Mouse (Mus musculus) layer of hippocampus, postnatal 36 days (tissue): ENCODE results near the gene Slc7a15. TPM values are rescaled to one million over a fixed set of nuclear protein-coding genes. Genes with fewer than 3 reads are reported as not detected.

ENCODE experiments used
- DNase-seq, 2 experiments: peaks; one replicate each; pipeline ENCODE4 v3.0.0; 2022
- total RNA-seq, 2 experiments: library from RNA; stranded (reverse); gene quantifications; 2 replicates each; pipeline ENCODE4 v1.2.3; 2021

Gene Slc7a15
- total RNA-seq, 2 experiments from 2014 or later, result not detected

- no peak for DNase-seq
These were observed 91.7 kb downstream of the Slc7a15 start for GRCm38 (mm10) chr12:8506954-8507707.

DNA sequence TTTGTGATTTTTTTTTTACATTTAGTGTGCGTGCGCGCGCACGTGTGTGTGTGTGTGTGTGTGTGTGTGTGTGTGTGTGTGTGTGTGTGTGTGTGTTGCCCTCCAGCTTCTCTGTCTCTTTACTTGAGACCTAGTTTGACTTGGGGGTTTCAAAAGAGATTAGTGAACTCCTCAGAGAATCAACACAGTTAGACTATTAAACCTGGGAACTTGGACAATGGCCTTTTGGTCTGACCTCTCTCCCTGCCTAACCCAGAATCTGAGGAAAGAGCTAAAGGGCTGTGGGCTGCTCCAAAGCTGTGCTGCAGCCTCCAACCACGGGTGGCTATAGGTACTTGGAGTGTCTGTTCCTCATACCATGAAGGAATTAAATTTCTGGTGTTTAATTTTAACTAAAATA lies 94.7 kb downstream of the Slc7a15 start:
- DNase-seq, result no peak

DNA sequence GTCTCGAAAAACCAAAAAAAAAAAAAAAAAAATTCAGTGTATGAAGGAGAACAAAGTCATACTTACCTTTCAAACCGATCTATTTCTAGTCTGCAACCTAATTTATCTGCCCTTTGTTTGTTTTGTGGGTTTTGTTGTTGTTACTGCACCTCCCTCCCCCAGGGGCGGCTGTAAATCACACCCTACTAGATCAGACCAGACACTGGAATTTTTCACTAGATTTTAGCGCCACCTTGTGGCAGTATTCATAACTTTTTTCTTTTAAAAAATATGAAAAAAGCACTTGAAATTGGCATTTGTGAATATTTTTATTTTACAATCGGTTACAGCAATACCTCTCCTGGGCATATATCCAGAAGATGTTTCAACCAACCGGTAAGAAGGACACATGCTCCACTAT lies 96.3 kb downstream of the Slc7a15 start:
- DNase-seq, result no peak

- DNase-seq, result no peak
These were observed 97.1 kb downstream of the Slc7a15 start for GRCm38 (mm10) chr12:8501571-8502305.

GRCm38 (mm10) chr12:8500597-8501570 lies 98.0 kb downstream of the Slc7a15 start:
- no peak for DNase-seq

DNA sequence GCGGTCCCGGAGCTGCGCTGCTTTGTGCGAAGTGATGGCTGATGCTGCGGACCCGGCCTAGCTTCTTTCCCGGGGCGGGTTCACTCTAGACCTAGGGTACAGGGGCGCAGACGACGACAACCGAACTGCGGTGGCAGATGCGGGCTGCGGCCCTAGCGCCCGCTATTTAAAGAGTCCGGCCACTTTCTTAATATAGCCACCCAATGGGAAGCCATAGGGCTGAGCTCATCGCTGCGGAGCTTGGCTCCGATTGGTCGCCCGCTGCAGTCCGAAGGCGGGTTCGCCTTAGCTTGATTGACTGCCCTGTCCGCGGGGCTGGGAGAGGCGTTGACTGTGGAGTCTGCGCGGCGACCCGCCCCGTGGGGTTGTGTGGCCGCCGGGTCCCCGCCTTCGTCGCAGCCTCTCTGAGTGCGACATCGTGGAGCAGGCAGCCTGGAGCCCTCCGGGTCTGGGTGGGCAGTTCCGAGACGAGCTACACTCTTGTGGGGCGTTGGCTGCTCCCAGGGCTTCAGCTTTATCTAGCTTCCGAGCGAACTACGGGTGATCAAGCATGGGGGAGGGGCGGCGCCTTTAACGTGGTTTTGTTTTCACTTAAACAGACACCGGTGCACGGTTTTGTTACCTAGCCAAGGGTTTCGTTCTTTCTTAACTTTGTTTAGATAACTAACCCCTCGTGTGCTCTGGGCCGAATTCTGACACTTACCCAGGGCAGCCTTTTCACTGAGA lies 98.8 kb downstream of the Slc7a15 start, which contains the start of gene Rhob:
TSS of gene Rhob (minus strand) at position 139 of the 726 bp plus-strand sequence.
- peak; percentile 98 to 99 for DNase-seq

DNA sequence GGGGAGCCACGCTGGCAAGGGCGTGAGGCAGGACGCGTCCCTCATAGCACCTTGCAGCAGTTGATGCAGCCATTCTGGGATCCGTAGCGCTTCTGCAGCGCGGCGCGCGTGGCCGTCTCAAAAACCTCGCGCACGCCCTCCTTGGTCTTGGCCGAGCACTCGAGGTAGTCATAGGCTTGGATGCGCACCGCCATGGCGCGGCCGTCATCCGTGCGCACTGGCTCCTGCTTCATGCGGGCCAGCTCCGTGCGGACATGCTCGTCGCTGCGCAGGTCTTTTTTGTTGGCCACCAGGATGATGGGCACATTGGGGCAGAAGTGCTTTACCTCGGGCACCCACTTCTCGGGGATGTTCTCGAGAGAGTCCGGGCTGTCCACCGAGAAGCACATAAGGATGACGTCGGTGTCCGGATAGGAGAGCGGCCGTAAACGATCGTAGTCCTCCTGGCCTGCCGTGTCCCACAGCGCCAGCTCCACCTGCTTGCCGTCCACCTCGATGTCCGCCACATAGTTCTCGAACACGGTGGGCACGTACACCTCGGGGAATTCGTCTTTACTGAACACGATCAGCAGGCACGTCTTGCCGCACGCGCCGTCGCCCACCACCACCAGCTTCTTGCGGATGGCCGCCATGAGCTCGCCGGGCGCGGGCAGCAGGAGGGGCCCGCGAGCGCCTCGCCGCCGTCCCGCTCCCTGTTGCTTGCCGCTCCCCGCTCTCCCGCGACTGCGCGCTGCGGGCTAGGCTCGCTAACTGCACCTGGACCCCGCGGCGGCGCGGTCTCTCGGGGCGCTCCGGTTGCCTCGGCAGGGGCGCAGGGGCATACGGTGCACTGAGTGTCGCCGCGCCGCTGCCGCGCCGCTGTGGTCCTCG lies 99.6 kb downstream of the Slc7a15 start:
- no peak for DNase-seq

DNA sequence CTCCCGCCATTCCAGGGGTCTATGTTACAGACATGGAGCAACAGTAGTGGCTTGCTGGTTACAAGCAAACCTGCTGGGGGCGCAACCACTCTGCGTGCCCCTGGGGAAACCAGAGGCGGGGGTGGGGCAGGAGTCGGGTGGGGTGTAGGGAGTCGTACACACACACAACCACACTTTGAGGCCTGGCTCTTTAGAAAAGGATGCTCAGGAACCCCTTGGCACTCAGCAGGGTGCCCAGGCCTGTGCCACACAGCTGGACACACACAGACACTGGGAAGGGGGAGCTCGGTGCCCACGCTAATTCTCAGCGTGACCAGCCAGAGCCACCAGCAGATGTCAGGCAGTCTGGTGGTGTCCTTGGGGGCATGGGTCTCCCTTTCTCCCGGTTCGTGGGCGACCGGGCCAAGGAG lies 100.3 kb downstream of the Slc7a15 start:
- peak; percentile 38 to 60 for DNase-seq

DNA sequence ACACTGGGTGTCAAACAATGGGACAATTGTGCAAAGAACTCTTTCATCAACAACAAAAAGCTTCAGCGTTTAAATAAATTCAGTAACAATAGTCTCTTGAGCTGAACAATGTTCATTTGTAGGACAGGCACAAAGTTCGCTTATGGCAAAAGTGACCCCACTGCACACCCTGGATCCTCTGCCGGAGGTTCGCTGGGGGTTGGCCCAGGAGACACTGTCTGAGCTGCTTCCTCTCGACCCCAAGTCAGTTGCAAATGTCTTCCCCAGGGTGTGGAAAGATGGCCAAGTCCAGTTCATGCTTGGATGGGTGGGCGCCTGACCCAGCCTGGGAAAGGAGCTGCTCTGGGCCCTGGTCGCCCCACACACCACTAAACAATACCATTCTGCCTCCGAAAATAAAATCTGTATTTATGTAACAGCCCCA lies 100.7 kb downstream of the Slc7a15 start:
- peak; percentile 49 to 51 for DNase-seq

- DNase-seq, result no peak
These were observed 101.6 kb downstream of the Slc7a15 start for GRCm38 (mm10) chr12:8497314-8497706.

DNA sequence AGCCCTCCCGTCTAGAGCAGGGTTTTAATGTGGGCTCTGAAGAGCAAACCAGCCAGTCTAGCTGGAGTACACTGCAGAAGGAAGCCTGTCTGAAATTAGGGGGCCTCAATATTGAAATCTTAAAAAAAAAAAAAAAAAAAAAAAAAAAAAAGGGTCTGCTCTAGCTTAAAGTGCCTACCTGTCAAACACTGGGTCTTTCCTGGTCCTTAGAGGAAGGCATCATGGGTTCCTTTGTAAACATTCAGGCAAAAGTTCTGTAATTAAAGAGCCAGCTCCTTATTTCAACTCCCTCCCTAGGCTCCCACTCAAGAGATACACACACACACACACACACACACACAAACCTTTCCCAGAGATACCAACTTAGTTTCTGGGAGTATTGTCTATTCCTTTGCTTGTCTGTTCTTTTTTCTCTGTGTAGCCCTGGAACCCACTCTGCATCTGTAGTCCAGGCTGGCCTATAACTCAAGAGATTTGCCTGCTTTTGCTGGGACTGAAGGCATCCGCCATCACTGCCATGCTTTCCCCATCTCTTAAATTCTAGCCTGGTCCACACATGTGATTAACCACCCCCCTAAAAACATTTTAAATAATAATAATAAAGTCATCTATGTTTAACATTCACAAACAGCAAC lies 102.1 kb downstream of the Slc7a15 start:
- DNase-seq, result no peak

DNA sequence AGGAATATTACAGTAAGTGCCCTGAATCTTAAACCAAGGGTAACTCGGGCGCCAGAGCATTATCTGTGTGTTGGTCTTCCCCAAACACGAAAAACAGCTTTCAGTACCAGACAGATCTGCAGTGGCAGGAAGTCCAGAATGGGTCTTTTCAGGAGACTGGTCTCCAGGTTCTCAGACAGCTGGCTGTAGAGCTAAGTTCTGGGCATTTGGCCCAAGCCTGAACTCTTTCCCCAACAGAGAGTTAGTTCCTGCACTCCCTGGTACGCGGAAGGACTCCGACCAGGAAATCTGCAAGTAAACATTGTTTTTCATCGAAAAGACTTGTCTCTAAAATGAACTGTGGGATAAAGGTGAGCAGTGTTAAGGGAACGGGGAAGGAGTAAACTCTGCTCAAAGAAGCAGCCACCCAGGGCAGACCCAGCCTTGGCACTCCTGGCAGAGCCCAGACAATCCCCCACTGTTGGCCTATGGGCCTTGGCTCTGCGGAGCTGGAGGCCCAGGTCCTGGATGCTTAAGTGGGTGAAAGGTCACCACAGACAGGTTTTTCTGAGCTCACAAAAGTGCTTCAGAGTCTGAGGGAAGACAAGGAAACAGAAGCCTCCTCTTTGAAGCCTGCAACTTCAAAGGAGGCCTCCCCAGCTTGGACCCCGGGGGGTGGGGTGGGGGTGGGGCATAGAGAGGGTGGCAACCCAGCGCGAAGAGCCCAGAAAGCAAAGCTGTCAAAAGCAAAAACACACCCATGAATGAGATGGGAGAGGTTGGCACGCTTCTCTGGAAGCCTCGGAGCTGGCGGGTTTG lies 102.8 kb downstream of the Slc7a15 start:
- DNase-seq, result peak; percentile 59 to 64

- DNase-seq, result no peak
These were observed 104.2 kb downstream of the Slc7a15 start for GRCm38 (mm10) chr12:8494675-8495074.

DNA sequence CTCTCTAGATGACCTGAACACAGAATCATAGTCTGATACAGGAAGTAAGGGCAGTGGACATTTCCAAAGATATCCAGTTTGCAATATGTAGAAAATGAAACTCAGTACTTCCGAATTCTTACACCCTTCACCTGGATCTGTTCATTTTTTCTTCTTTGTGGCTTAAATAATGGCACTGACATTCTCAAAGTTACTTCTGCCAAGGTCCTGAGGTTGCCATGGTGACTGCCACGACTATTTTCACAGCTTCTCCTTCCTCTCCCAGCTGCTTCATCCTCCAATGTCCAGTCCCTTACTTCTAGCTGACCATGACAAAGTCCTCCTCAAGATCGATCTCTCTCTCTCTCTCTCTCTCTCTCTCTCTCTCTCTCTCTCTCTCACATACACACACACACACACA lies 105.5 kb downstream of the Slc7a15 start:
- DNase-seq, result no peak

DNA sequence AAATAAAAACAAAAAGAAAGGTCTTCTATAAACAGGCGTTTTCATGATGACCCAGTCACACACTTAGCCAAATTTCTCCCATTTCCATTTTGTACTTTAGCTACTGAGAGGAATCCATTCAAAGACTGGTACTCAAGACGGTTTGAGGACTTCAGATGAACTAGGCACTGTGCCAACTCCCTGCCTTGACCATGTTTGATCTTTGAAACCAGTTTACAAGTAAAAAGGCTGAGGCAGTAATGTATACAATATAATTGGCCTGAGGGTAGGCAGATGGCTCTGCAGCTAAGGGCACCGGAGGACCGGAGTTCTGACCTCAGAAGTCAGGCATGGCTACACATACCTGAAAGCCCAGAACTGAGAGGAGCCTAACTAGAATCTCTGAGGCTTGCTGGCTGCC lies 109.8 kb downstream of the Slc7a15 start:
- DNase-seq, result no peak

DNA sequence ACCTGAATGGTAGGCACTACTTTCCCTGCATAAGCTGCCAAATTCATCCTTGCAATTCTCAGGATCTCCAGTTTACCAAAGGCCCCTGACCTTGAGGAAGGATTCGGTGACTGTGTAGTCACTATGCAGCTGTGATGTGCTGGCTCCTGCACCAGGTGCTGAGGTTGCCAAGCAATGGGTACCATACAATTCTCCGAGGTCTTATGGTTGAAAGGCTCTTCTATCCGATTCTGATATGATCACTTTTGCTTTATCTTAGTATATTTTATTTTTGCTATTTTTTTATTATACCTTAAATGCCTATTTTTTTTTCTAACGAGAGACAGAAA lies 110.2 kb downstream of the Slc7a15 start:
- no peak for DNase-seq

GRCm38 (mm10) chr12:8487959-8488651 lies 110.8 kb downstream of the Slc7a15 start:
- DNase-seq, result no peak

DNA sequence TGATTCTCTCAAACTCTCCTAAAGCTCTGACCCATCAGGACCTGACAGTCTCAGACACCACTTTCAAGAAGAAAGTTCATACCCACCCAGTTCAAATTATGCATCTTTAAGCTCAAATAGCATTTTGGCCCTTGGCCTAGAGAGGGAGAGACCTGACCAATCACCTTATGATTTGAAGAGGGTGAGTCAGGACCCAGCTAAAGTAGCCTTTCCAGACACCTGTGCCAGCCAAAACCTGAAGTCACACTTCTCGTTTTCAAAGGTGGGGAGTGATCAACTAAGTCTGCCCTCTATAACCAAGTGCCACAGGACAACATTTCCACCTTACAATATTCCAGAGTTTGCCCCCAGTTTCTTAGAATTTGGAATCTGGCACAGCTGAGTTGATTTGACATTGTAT lies 111.6 kb downstream of the Slc7a15 start:
- DNase-seq, result no peak

GRCm38 (mm10) chr12:8485247-8485646 lies 113.6 kb downstream of the Slc7a15 start:
- DNase-seq, result no peak
